Mouse (Mus musculus) subcutaneous adipose tissue, adult 2 months (tissue): Measurements from ENCODE around the gene Mrpl38. TPM values are rescaled to one million over a fixed set of nuclear protein-coding genes. Genes with fewer than 3 reads are reported as not detected.

Experiments used
- polyA plus RNA-seq: library from polyadenylated mRNA; depleted of rRNA; stranded (reverse); fragments of >200 nt; gene quantifications from 2 replicates; pipeline ENCODE4 v1.2.3, GENCODE M21; 2012; ENCODE audit warnings: low replicate concordance; rRNA removed

The Mrpl38 gene
- polyA plus RNA-seq: 43.3 and 80.0 TPM in 2 replicates

GRCm38 (mm10) chr11:116138468-116139138 lies at the start of gene Mrpl38:
Gene Mrpl38 (minus strand): TSS chr11:116138868.

GRCm38 (mm10) chr11:116167884-116168439 lies 29.3 kb upstream of the Mrpl38 start, which contains the start of gene Fbf1:
Gene Fbf1 (minus strand): TSS chr11:116168166.

GRCm38 (mm10) chr11:116130488-116131205 lies 8.0 kb downstream of the Mrpl38 start, which contains the start of gene Trim65:
Gene Trim65 (minus strand): TSS chr11:116131128.

GRCm38 (mm10) chr11:116127156-116127980 lies 11.3 kb downstream of the Mrpl38 start, which contains the start of gene Trim47:
Gene Trim47 (minus strand): TSS chr11:116127210.

GRCm38 (mm10) chr11:116086258-116087193 lies 52.1 kb downstream of the Mrpl38 start, which contains the start of gene Wbp2:
Gene Wbp2 (minus strand): TSS chr11:116086995.

Other genes with a start within 250 kb of the Mrpl38 start
- 2.2 and 5.1 TPM in 2 replicates for gene Smim5, start 238.9 kb downstream of the Mrpl38 start, polyA plus RNA-seq
- gene Smim6, start 226.9 kb downstream of the Mrpl38 start, polyA plus RNA-seq: 0.16 and 0.94 TPM in 2 replicates
- 20.3 and 29.8 TPM in 2 replicates for gene Sap30bp, start 205.6 kb downstream of the Mrpl38 start, polyA plus RNA-seq
- 19.0 and 25.1 TPM in 2 replicates for gene Recql5, start 205.4 kb downstream of the Mrpl38 start, polyA plus RNA-seq
- 5.8 and 15.3 TPM in 2 replicates for gene Itgb4, start 164.2 kb downstream of the Mrpl38 start, polyA plus RNA-seq
- gene Galk1, start 126.1 kb downstream of the Mrpl38 start, polyA plus RNA-seq: 26.1 and 53.1 TPM in 2 replicates
- 78.9 and 242 TPM in 2 replicates for gene H3f3b, start 110.9 kb downstream of the Mrpl38 start, polyA plus RNA-seq
- gene Unk, start 108.5 kb downstream of the Mrpl38 start, polyA plus RNA-seq: 23.6 and 56.2 TPM in 2 replicates
- gene Unc13d, start 60.9 kb downstream of the Mrpl38 start, polyA plus RNA-seq: 1.7 and 7.5 TPM in 2 replicates
- 189 and 264 TPM in 2 replicates for gene Wbp2, start 51.9 kb downstream of the Mrpl38 start, polyA plus RNA-seq
- gene Trim47, start 11.7 kb downstream of the Mrpl38 start, polyA plus RNA-seq: 41.1 and 61.3 TPM in 2 replicates
- gene Trim65, start 7.7 kb downstream of the Mrpl38 start, polyA plus RNA-seq: 12.7 and 19.1 TPM in 2 replicates
- gene Fbf1, start 29.3 kb upstream of the Mrpl38 start, polyA plus RNA-seq: 15.9 and 34.9 TPM in 2 replicates
- 11.0 and 38.0 TPM in 2 replicates for gene Ten1, start 60.0 kb upstream of the Mrpl38 start, polyA plus RNA-seq
- 158 and 369 TPM in 2 replicates for gene Acox1, start 60.2 kb upstream of the Mrpl38 start, polyA plus RNA-seq
- 0.26 and 2.2 TPM in 2 replicates for gene Evpl, start 99.2 kb upstream of the Mrpl38 start, polyA plus RNA-seq
- gene Srp68, start 135.3 kb upstream of the Mrpl38 start, polyA plus RNA-seq: 47.5 and 69.1 TPM in 2 replicates
- gene Galr2, start 142.1 kb upstream of the Mrpl38 start, polyA plus RNA-seq: 0.06 and 2.1 TPM in 2 replicates
- gene Exoc7, start 168.4 kb upstream of the Mrpl38 start, polyA plus RNA-seq: 36.6 and 41.8 TPM in 2 replicates
- 0.04 and 2.2 TPM in 2 replicates for gene Foxj1, start 196.5 kb upstream of the Mrpl38 start, polyA plus RNA-seq